In the genomic region with DNA sequence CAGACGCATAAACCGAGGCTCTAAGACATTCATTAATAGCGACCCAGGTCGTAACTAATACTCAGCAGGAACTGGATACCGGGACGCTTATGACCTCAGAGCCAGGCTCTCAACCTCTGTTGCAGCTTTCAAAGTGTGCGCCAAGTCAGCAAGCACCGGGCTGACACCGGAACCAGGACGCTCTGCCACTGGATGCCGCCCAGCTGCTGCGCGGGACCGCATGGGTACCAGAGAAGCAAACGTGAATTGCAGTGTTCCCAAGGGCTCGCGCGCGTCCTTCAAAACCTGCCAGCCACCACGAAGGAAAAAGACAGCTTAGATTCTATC, we compare ENCODE assay signal across 9 mouse cellular contexts. TPM values are rescaled to one million over a fixed set of nuclear protein-coding genes. Genes with fewer than 3 reads are reported as not detected.
DNase-seq lines count a peak whose midpoint lies in the region; ATAC-seq and TF ChIP-seq lines count a peak whose summit lies in the region.
"Had no signal": no experiment of that assay in that cellular context is flagged by ENCODE, and none has a peak within 500 bp of the region (broad histone marks: within the 10 kb centered on the region; RNA-seq: fewer than 3 reads in every experiment).

No protein-coding gene starts in this region.

- TF ChIP-seq POLR2A in cortical plate, adult 2 months (IDR thresholded peaks at IDR 0.05; ENCODE audit: extremely low read depth, insufficient read depth, low read length) = no peak

- H3K36me3 ChIP-seq in midbrain, embryonic 13.5 days = peaks cover 6% of the 10 kb centered on the region

- H3K27ac ChIP-seq in cortical plate, adult 2 months (ENCODE audit: insufficient read depth, low read length) = no peak overlapping the region
- H3K27ac ChIP-seq in midbrain, embryonic 13.5 days = peak overlapping the region; percentile 93
- H3K27ac ChIP-seq: macrophage had no signal

- peak; percentile 44 for DNase-seq in retina, embryonic 14.5 days (ENCODE audit: low spot score)
- no peak for DNase-seq in retina, postnatal 1 day
- DNase-seq in heart, postnatal 10 days = peak; percentile 14 to 20
- peak; percentile 4 to 42 for DNase-seq in kidney, postnatal 36 days
- no peak for DNase-seq in cerebellum, postnatal 4 days (ENCODE audit: low spot score in 2 of 2)

- peak overlapping the region; percentile 85 for H3K4me2 ChIP-seq in midbrain, embryonic 13.5 days (replicated peaks)

- ATAC-seq in midbrain, embryonic 13.5 days = no peak
- no peak for ATAC-seq in cerebellum, adult (ENCODE audit: insufficient number of reproducible peaks, low FRiP score, low TSS enrichment)

- H3K4me1 ChIP-seq in cortical plate, adult 2 months (ENCODE audit: control insufficient read depth, insufficient read depth, low read length) = peaks cover 4% of the 10 kb centered on the region
- H3K4me1 ChIP-seq in midbrain, embryonic 13.5 days (replicated peaks) = peaks cover 34% of the 10 kb centered on the region

- H3K4me3 ChIP-seq in cortical plate, adult 2 months (ENCODE audit: insufficient read depth, low read length) = peak overlapping the region; percentile 94
- peak overlapping the region; percentile 70 for H3K4me3 ChIP-seq in midbrain, embryonic 13.5 days (replicated peaks)

- H3K9me3 ChIP-seq in midbrain, embryonic 13.5 days = no peaks in the 10 kb centered on the region

- H3K27me3 ChIP-seq in midbrain, embryonic 13.5 days = peaks cover 12% of the 10 kb centered on the region

- peak overlapping the region; percentile 84 for H3K9ac ChIP-seq in midbrain, embryonic 13.5 days (replicated peaks)

- no peak for TF ChIP-seq CTCF in cortical plate, adult 2 months (IDR thresholded peaks at IDR 0.05; ENCODE audit: extremely low read depth, insufficient read depth, low read length)

- intact Hi-C loops in heart, postnatal 10 days (cut with DNase I) = no loop called here

- WGBS in midbrain, embryonic 13.5 days = 2% methylated on average over 20 of the region's 20 CpGs

RNA-seq across cellular contexts. Expression of a gene that starts 1.4 kb away (rescaled TPM):
- polyA plus RNA-seq in cortical plate, adult 2 months (2012; rRNA removed) = 28.7 and 29.1 TPM in 2 replicates
- total RNA-seq in heart, postnatal 10 days (2021) = 10 to 100 TPM; 11.4 to 12.0 TPM
- 26.5 and 30.4 TPM in 2 replicates for polyA plus RNA-seq in midbrain, embryonic 13.5 days (2015; fragmentation: Nextera tagmentation; extraction: Ambion mirVana)

Comparison
In these comparisons a context has a peak if more than half of its experiments do, and no peak if none do; other contexts are left out.
1. DNase-seq: peak in retina, embryonic 14.5 days (single experiment), heart, postnatal 10 days (2 of 2) and kidney, postnatal 36 days (2 of 2); none in retina, postnatal 1 day (single experiment) and cerebellum, postnatal 4 days (0 of 2).